Mouse (Mus musculus) erythroblast, embryonic 14.5 days (primary cell): ENCODE results near the gene Bloc1s1.

Source experiments
- GATA1 ChIP-seq: IDR thresholded peaks from 2 replicates; pipeline ENCODE4 v1.6.1; 2012; ENCODE audit warnings: low read length, inconsistent platforms, mixed read lengths
- TAL1 ChIP-seq: IDR thresholded peaks from 3 replicates; pipeline ENCODE4 v1.6.1; 2012; ENCODE audit warnings: low read length, inconsistent platforms, mixed read lengths

- TF ChIP-seq GATA1 (no peak), TAL1 (no peak)
Measured at GRCm38 (mm10) chr10:128888941-128889827, 34.7 kb downstream of the Bloc1s1 start.
